Mouse (Mus musculus): ENCODE results near the gene Setd3.

Setd3 gene

GRCm38 (mm10) chr12:108203895-108204294 is 24.8 kb upstream of the Setd3 start:
- no peak for DNase-seq (ENCODE audit: low read depth, low spot score)

GRCm38 (mm10) chr12:108200094-108200493 is 21.0 kb upstream of the Setd3 start:
- DNase-seq (ENCODE audit: low read depth, low spot score): no peak

DNA sequence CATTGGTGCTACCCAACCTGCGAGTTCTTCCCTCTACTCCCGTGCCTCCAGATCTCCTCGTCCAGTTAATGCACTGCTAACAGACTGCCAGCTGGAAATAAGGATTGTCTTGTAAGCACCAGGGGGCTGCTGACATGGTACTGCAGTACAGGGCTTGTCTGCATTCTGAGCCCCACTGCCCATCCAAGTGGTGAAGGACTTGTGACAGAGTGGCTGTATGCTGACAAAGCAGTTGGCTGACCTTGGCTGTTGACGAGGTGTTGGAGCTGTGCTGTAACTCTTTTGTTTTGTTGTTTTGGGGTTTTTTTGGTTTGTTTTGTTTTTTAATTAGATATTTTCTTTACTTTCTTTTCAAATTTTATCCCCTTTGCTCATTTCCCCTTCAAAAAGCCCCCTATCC is 19.3 kb upstream of the Setd3 start:
- DNase-seq (ENCODE audit: low read depth, low spot score): no peak

- DNase-seq (ENCODE audit: low read depth, low spot score): no peak
Measured at GRCm38 (mm10) chr12:108195761-108196160, 16.6 kb upstream of the Setd3 start.

- no peak for DNase-seq (ENCODE audit: low read depth, low spot score)
Measured at GRCm38 (mm10) chr12:108193878-108194277, 14.8 kb upstream of the Setd3 start.

DNA sequence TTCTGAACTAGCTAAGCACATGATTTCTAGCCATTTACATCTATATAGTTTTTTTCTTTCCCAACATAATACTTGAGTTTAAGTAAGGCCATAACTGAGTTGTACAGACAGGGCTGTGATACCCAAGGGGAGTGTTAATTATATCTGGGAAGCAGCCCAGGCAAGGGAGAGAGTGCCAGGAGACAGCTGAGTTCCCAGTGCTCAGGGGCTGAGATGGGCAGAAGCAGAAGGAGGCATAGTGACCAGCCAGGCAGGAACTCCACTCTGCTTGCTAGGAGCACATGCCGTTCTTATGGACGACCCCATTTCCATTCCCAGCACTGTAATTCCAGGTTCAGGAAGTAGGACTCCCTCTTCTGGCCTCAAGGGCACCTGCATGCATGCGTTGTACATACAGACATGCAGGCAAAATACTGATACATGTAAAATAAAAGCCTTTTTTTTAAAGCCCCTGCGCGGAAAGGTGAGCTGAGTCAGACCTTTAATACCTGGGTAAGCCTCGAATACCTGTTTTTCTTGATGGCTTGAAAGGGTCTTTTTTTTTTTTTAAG is 8.5 kb upstream of the Setd3 start:
- no peak for DNase-seq (ENCODE audit: low read depth, low spot score)

- DNase-seq (ENCODE audit: low read depth, low spot score): no peak
Measured at GRCm38 (mm10) chr12:108181716-108182115, 2.6 kb upstream of the Setd3 start.

- DNase-seq (ENCODE audit: low read depth, low spot score): peak; percentile 100
Measured at GRCm38 (mm10) chr12:108179321-108180266, 480 bp upstream of the Setd3 start, which contains the start of gene Ccnk. TSS of gene Ccnk (plus strand) at chr12:108179579.

DNA sequence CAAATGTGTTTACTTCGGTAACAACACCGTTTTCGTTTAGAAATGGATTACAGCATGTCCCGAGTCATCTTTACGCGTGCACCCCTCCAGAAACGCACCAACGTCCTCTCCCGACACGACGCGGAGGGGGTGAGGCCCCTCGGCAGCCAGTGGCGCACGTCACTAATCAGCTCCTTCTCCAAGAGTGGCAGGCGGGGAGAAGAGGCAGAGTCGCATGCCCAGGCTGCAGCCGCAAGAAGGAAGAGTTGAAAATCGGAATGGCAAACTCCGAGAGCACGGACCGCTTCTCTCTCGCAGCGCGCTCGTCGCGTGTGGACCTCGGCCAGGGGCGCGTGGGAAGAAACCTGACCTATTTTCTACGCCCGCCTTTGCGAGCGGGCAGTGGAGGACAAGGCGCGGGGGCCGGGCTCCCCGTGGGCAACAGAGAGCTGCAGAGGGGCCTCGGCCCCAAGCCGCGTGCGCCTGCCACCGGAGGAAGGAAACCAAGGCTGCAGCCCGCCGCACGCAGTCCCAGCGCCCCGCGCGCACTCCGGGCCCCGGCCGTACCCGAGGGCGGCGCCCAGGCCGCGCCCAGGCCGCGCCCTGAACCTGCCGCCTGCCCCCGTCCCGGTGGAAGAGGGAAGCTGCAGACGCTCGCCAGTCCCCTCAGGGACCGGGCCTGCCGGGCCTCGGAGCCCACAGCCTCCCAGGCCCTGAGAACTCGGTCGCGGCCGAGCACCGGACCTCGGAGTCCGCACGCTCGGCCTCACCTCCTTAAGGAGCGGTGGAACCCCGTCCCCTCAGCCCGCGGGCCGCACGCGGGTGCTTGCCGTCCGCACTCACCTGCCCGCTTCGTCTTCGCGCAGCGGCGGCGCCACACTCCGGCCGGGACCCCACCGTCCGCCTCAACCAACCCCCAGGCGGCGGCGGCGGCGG is 526 bp downstream of the Setd3 start:
- peak; percentile 68 for DNase-seq (ENCODE audit: low read depth, low spot score)

DNA sequence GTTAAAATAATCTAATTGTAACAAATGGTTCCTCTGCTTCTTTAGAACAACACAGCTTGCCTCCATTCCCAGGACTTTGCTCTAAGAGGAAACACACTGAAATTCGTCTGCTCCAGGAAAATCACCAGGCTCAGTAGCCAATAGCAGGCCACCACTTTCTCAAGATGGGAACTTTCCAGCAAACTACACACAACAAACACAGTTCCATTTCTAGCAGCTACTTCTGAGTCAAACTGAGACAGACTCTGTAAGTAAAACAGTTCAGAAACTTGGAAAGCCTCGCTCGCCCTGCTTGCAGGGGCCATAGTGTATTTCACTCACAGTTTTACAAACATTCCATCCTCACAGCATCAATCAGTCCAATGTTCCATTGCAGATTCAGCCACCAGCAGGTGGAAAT is 2.7 kb downstream of the Setd3 start:
- DNase-seq (ENCODE audit: low read depth, low spot score): peak; percentile 44

GRCm38 (mm10) chr12:108174606-108175505 is 4.3 kb downstream of the Setd3 start:
- peak; percentile 31 for DNase-seq (ENCODE audit: low read depth, low spot score)

- DNase-seq (ENCODE audit: low read depth, low spot score): no peak
Measured at GRCm38 (mm10) chr12:108172639-108173038, 6.5 kb downstream of the Setd3 start.

DNA sequence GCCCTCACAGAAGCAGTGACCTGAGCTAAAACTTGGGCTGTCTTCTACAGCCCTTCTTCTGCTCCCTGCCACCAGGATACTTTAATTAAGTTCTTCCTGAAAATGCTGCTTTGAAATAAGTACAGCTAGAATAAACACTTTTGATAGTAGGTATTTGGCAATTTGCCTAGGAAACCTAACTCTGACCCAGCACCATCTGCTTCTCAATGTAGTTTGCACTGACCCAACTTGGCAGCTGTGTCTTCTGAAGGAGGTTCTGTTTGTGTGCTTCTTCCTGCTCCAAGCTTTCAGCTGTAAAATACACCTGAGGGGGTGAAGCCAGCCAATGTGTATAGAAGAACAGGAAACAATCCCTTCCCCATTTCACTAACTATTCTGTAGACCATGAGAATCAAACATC is 7.8 kb downstream of the Setd3 start:
- DNase-seq (ENCODE audit: low read depth, low spot score): peak; percentile 40

DNA sequence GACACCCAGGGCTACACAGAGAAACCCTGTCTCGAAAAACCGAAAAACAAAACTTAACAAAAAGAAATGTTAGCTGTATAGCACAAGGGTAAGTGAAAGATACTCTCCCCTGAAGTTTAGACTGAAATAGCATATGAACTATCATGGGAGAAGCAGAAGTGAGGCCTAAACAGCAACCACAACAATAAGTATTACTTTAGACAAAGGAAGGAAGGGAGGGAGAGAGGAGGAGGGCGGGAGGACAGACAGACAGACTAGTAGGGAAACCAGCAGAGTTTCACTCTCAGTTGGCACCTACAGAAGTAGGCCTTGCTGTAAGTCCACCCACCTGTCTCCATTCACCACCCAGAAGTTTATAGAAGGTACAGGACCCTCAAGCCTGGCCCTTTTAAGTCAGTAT is 8.6 kb downstream of the Setd3 start:
- DNase-seq (ENCODE audit: low read depth, low spot score): peak; percentile 66

DNA sequence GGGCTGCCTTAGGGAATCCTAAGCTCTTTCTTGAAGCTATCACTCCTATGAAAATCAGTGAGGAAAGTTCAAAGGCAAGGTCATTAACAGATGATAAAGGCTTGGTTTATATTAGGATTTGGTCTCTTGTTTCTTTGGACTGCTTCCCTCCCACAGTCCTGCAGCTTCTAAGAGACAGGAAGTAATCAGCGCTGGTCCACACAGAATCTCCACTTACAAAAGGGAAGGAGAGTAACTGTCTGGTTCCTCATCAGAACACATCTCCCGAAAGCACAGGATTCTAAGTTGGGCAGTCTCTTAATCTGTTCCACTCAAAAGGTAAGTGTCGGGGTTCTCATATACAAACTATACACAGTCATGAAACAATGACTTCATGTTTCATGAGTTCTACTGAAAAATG is 10.2 kb downstream of the Setd3 start:
- no peak for DNase-seq (ENCODE audit: low read depth, low spot score)

DNA sequence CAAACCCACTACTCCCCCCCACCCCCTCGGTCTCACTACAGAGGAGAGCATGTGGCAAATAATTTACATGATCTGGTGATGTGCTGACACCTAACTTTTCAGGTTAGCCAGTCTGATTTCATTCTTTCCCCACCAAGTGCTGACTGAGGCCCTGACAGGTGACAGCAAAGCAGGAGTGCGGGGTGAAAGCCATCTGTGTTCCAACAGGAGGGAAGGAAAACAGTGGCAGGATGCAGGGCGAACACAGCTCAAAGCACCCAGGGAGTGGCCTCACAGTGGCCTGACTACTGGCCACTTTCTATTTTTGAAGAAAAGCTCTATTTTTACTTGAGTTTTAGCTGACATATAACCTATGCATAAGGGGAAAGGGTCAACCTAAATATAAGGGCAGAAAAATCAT is 15.4 kb downstream of the Setd3 start:
- no peak for DNase-seq (ENCODE audit: low read depth, low spot score)

DNA sequence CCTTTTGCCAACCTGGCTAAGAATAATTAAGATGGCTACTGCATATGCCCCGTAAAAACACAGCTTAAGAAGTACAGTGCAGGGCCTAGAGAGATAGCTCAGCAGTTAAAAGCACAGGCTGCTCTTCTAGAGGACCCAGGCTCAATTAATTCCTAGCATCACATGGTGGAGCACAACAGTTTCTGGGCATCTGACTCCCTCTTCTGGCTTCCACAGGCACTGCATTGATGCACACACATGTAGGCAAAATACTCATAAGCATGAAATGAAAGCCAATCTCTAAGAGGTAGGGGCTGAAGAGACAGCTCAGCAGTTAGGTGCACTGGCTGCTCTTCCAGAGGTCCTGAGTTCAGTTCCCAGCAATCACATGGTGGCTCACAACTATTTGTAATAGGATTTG is 17.1 kb downstream of the Setd3 start:
- peak; percentile 42 for DNase-seq (ENCODE audit: low read depth, low spot score)

GRCm38 (mm10) chr12:108159863-108160262 is 19.3 kb downstream of the Setd3 start:
- no peak for DNase-seq (ENCODE audit: low read depth, low spot score)

- peak; percentile 30 for DNase-seq (ENCODE audit: low read depth, low spot score)
Measured at GRCm38 (mm10) chr12:108152743-108153142, 26.4 kb downstream of the Setd3 start.

- no peak for DNase-seq (ENCODE audit: low read depth, low spot score)
Measured at GRCm38 (mm10) chr12:108149764-108150163, 29.4 kb downstream of the Setd3 start.

- no peak for DNase-seq (ENCODE audit: low read depth, low spot score)
Measured at GRCm38 (mm10) chr12:108145198-108145597, 33.9 kb downstream of the Setd3 start.
